Mouse (Mus musculus) bone marrow, adult 2 months (tissue): ENCODE data around the gene Fam234a. TPM values are rescaled to one million over a fixed set of nuclear protein-coding genes. Genes with fewer than 3 reads are reported as not detected.

Experiments used
- H3K27ac ChIP-seq: fragments of 200-500 bp; 2 replicates; pipeline ENCODE4 v1.5.1; 2012; ENCODE audit warnings: low read depth, mild to moderate bottlenecking, control low read depth, inconsistent platforms, low read length; ENCODE audit not compliant: control insufficient read depth, poor library complexity, insufficient read depth
- H3K4me1 ChIP-seq: fragments of 200-500 bp; 2 replicates; pipeline ENCODE4 v1.6.1; 2011; ENCODE audit warnings: low read length; ENCODE audit not compliant: control insufficient read depth, insufficient read depth
- H3K4me3 ChIP-seq: fragments of 200-500 bp; replicated peaks from 2 replicates; pipeline ENCODE3; 2011; ENCODE audit warnings: mild to moderate bottlenecking, low read depth, low read length, control low read depth; ENCODE audit not compliant: control insufficient read depth
- CTCF ChIP-seq: fragments of 200-500 bp; IDR thresholded peaks from 2 replicates; pipeline ENCODE4 v1.5.1; 2011; ENCODE audit warnings: low read length, control low read depth; ENCODE audit not compliant: control insufficient read depth, insufficient read depth
- POLR2A ChIP-seq: fragments of 200-500 bp; IDR thresholded peaks from 2 replicates; pipeline ENCODE4 v1.6.1; 2011; ENCODE audit warnings: low read depth, mild to moderate bottlenecking, control low read depth, low read length, borderline replicate concordance; ENCODE audit not compliant: control insufficient read depth
- WGBS: fragments of 180-500 bp; shearing (Covaris S2); methylation state at CpG from one replicate; pipeline ENCODE4 v1.1.7; 2018; 5-methylcytosine and 5-hydroxymethylcytosine counted together
- polyA plus RNA-seq: library from polyadenylated mRNA; stranded (reverse); fragments of >200 nt; gene quantifications from 2 replicates; pipeline ENCODE4 v1.2.4, GENCODE M21; 2011; ENCODE audit warnings: low replicate concordance; ENCODE audit not compliant: missing spikeins, insufficient read depth, insufficient read length

Gene Fam234a
- polyA plus RNA-seq, 1 experiment, result 9.0 TPM

GRCm38 (mm10) chr17:26262384-26262783 is 18.3 kb upstream of the Fam234a start:
- WGBS, result 83% methylated on average over 3 of the region's 3 CpGs
- no peak overlapping the region for H3K27ac ChIP-seq
- no peak overlapping the region for H3K4me3 ChIP-seq
- no peaks in the 10 kb centered on the region for H3K4me1 ChIP-seq
- TF ChIP-seq CTCF (no peak), POLR2A (no peak)

GRCm38 (mm10) chr17:26261826-26262225 is 17.8 kb upstream of the Fam234a start:
- TF ChIP-seq POLR2A, result no peak
- no peak for TF ChIP-seq CTCF
- 72% methylated on average over 4 of the region's 4 CpGs for WGBS
- H3K27ac ChIP-seq, result no peak overlapping the region
- no peak overlapping the region for H3K4me3 ChIP-seq
- H3K4me1 ChIP-seq, result no peaks in the 10 kb centered on the region

GRCm38 (mm10) chr17:26255313-26255712 is 11.3 kb upstream of the Fam234a start:
- 85% methylated on average over 7 of the region's 7 CpGs for WGBS
- Histone ChIP-seq H3K4me1 (peaks cover 1% of the 10 kb centered on the region; the same call in 1 of the 2 replicates), H3K4me3 (no peak overlapping the region), H3K27ac (no peak overlapping the region)
- TF ChIP-seq POLR2A (no peak), CTCF (no peak)

GRCm38 (mm10) chr17:26253399-26253798 is 9.4 kb upstream of the Fam234a start:
- WGBS, result under 1% methylated on average over 24 of the region's 24 CpGs
- no peak for TF ChIP-seq POLR2A
- no peak for TF ChIP-seq CTCF
- Histone ChIP-seq H3K27ac (peak overlapping the region; percentile 95), H3K4me3 (peak overlapping the region; percentile 95), H3K4me1 (peaks cover 1% of the 10 kb centered on the region; the same call in 1 of the 2 replicates)

- under 1% methylated on average over 43 of the region's 43 CpGs for WGBS
- peak; percentile 96 for TF ChIP-seq POLR2A
- no peak for TF ChIP-seq CTCF
- H3K4me1 ChIP-seq, result peaks cover 1% of the 10 kb centered on the region; the same call in 1 of the 2 replicates
- peak within 1 kb of the TSS; percentile 95 for H3K4me3 ChIP-seq
- peak within 1 kb of the TSS; percentile 95 for H3K27ac ChIP-seq
These were observed 8.7 kb upstream of the Fam234a start, which contains the start of gene Luc7l for GRCm38 (mm10) chr17:26252539-26253251. Luc7l (plus strand) TSS chr17:26252896.

GRCm38 (mm10) chr17:26251886-26252538 is 8.0 kb upstream of the Fam234a start:
- no peak overlapping the region for H3K27ac ChIP-seq
- TF ChIP-seq POLR2A (no peak), CTCF (no peak)
- peaks cover 1% of the 10 kb centered on the region; the same call in 1 of the 2 replicates for H3K4me1 ChIP-seq
- H3K4me3 ChIP-seq, result peak overlapping the region; percentile 2
- 48% methylated on average over 4 of the region's 4 CpGs for WGBS

- H3K4me3 ChIP-seq, result peak overlapping the region; percentile 77
- TF ChIP-seq CTCF (peak; percentile 47; the same call in 1 of the 2 replicates), POLR2A (0 out of 2 replicates have a peak, but pooled peaks have one; percentile 24)
- 1% methylated on average over 32 of the region's 32 CpGs for WGBS
- H3K4me1 ChIP-seq, result no peaks in the 10 kb centered on the region
- peak overlapping the region; percentile 72 for H3K27ac ChIP-seq
These were observed 456 bp downstream of the Fam234a start for GRCm38 (mm10) chr17:26243471-26244100.

GRCm38 (mm10) chr17:26240990-26241389 is 3.1 kb downstream of the Fam234a start:
- WGBS, result 85% methylated on average over 6 of the region's 6 CpGs
- H3K27ac ChIP-seq, result no peak overlapping the region
- H3K4me1 ChIP-seq, result peaks cover 3% of the 10 kb centered on the region
- no peak for TF ChIP-seq POLR2A
- TF ChIP-seq CTCF, result no peak
- no peak overlapping the region for H3K4me3 ChIP-seq
